Mouse (Mus musculus): ENCODE measurements at regions not wholly inside any gene's neighbourhood (a gene's known extent, or its start where the extent isn't known, plus 50 kb on each side); places are given as distances from the start of the nearest gene placed in this dataset.

DNA sequence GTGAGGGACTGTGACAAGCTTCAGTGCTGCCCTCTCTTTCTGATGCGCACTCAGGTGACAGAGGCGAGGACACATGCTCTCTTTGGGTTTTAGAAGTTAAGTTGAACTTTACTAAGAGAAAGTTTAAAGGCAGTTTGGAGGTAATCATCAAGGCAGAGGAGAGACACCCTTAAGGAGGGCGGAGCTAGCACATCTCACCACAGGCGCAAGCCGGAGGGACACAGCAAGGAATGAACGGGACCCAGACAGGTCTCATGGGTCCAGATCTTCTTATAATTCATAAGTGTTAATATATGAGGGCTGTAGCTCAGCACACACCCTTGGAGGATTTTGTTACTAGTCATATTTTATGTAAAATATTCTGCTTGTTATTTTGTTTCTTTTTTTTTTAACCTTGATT, 518.8 kb upstream of the Adgrl2 start:
- H3K4me1 ChIP-seq (ENCODE audit: control insufficient read depth, insufficient read depth, low read length), result no peaks in the 10 kb centered on the region
- no peak overlapping the region for H3K9ac ChIP-seq (ENCODE audit: low read depth, low read length)
- WGBS, result 88% methylated on average over 6 of the region's 6 CpGs
- H3K27me3 ChIP-seq (ENCODE audit: control insufficient read depth, insufficient read depth, low read depth, low read length), result no peaks in the 10 kb centered on the region
- no peaks in the 10 kb centered on the region for H3K9me3 ChIP-seq (replicated peaks; ENCODE audit: control insufficient read depth, low read length, poor library complexity, severe bottlenecking)
- H3K27ac ChIP-seq (ENCODE audit: low read length), result no peak overlapping the region
- no peak for ATAC-seq
- H3K36me3 ChIP-seq (ENCODE audit: control insufficient read depth, insufficient read depth, low read length), result no peaks in the 10 kb centered on the region
- H3K4me2 ChIP-seq (ENCODE audit: low read length), result no peak overlapping the region
- no peak overlapping the region for H3K4me3 ChIP-seq (ENCODE audit: low read depth, low read length)

DNA sequence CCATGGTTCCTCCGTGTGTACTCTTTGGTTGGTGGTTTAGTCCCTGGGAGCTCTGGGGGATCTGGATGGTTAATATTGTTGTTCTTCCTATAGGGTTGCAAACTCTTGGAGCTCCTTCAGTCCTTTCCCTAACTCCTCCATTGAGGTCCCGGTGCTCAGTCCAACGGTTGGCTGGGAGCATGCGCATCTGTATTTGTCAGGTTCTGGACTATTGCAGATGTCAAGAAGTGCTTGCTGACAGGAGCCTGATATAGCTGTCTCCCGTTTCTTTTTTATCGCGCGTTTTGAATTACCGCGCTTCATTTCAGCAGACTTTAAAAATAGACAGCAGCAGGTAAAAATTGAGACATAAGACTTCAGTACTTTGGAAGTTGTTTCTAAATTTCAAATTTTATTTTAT, 518.3 kb upstream of the Adgrl2 start:
- Histone ChIP-seq H3K27ac (ENCODE audit: low read length) (no peak overlapping the region), H3K9ac (ENCODE audit: low read depth, low read length) (no peak overlapping the region), H3K9me3 (replicated peaks; ENCODE audit: control insufficient read depth, low read length, poor library complexity, severe bottlenecking) (no peaks in the 10 kb centered on the region), H3K4me1 (ENCODE audit: control insufficient read depth, insufficient read depth, low read length) (no peaks in the 10 kb centered on the region), H3K27me3 (ENCODE audit: control insufficient read depth, insufficient read depth, low read depth, low read length) (no peaks in the 10 kb centered on the region), H3K36me3 (ENCODE audit: control insufficient read depth, insufficient read depth, low read length) (no peaks in the 10 kb centered on the region), H3K4me3 (ENCODE audit: low read depth, low read length) (no peak overlapping the region), H3K4me2 (ENCODE audit: low read length) (no peak overlapping the region)
- ATAC-seq, result no peak
- WGBS, result 91% methylated on average over 10 of the region's 10 CpGs

DNA sequence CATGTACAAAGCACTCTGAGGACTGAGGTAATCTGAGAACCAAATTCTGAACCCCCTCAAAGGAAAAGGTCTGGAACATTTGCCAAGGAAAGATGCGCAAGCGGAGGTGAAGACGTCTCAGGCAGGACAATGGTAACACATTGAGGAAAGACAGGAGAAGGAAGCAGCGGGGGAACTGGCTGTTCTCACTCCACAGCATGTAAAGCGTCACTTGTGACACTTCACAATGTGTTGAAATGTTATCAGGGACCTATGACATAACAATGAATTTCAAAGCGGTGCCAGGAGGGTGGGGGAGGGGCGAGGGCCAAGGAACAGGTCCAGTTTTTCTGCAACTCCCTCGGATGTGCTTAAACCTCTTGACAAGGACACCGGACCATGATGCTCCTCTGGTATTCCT, 515.3 kb upstream of the Adgrl2 start:
- WGBS, result 82% methylated on average over 9 of the region's 9 CpGs
- Histone ChIP-seq H3K4me3 (ENCODE audit: low read depth, low read length) (no peak overlapping the region), H3K27me3 (ENCODE audit: control insufficient read depth, insufficient read depth, low read depth, low read length) (no peaks in the 10 kb centered on the region), H3K9me3 (replicated peaks; ENCODE audit: control insufficient read depth, low read length, poor library complexity, severe bottlenecking) (no peaks in the 10 kb centered on the region), H3K4me2 (ENCODE audit: low read length) (no peak overlapping the region), H3K4me1 (ENCODE audit: control insufficient read depth, insufficient read depth, low read length) (no peaks in the 10 kb centered on the region), H3K27ac (ENCODE audit: low read length) (no peak overlapping the region), H3K9ac (ENCODE audit: low read depth, low read length) (no peak overlapping the region), H3K36me3 (ENCODE audit: control insufficient read depth, insufficient read depth, low read length) (no peaks in the 10 kb centered on the region)
- no peak for ATAC-seq

DNA sequence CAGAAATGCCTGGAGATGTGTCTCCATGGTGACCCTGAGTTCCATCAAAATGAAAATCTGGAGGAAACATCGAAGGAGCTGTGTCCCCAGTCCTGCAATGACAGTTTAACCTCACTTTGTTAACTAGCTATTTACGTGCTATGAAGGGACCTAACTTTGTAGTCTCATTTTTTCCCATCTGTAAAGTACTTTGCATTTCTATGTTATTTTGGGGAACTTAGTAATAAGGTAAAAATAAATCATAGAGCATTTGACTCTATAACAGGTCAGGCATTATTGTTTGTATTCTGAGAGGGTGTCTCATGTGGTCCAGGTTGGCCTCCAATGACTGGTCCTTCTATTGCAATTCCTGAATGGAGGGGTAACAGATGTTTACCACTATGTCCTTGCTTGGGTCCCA, 513.6 kb upstream of the Adgrl2 start:
- no peak for ATAC-seq
- H3K27me3 ChIP-seq (ENCODE audit: control insufficient read depth, insufficient read depth, low read depth, low read length), result no peaks in the 10 kb centered on the region
- no peaks in the 10 kb centered on the region for H3K9me3 ChIP-seq (replicated peaks; ENCODE audit: control insufficient read depth, low read length, poor library complexity, severe bottlenecking)
- H3K9ac ChIP-seq (ENCODE audit: low read depth, low read length), result no peak overlapping the region
- WGBS, result 94% methylated on average over 2 of the region's 2 CpGs
- H3K36me3 ChIP-seq (ENCODE audit: control insufficient read depth, insufficient read depth, low read length), result no peaks in the 10 kb centered on the region
- H3K4me1 ChIP-seq (ENCODE audit: control insufficient read depth, insufficient read depth, low read length), result no peaks in the 10 kb centered on the region
- H3K4me2 ChIP-seq (ENCODE audit: low read length), result no peak overlapping the region
- H3K27ac ChIP-seq (ENCODE audit: low read length), result no peak overlapping the region
- H3K4me3 ChIP-seq (ENCODE audit: low read depth, low read length), result no peak overlapping the region

DNA sequence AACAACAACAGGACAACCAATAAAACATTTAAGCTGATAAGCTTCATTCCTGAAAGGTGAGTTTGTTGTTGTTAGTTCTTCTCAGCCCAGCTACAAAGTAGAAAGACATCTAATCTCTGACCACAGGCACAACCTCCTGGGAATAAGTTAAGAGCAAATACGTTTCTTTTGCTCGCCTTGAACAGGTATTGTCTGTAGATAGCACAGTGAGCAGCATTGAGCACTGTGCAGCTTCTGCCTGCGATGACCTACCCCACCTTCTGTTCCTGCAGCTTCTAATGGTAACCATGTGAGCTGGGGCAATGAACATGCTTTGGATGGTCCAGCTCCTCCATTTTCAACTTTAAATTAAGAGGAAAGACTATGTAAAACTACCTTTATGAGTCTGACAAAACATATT, 509.8 kb upstream of the Adgrl2 start:
- H3K4me3 ChIP-seq (ENCODE audit: low read depth, low read length), result no peak overlapping the region
- 80% methylated on average over 3 of the region's 3 CpGs for WGBS
- no peaks in the 10 kb centered on the region for H3K4me1 ChIP-seq (ENCODE audit: control insufficient read depth, insufficient read depth, low read length)
- no peak overlapping the region for H3K9ac ChIP-seq (ENCODE audit: low read depth, low read length)
- ATAC-seq, result no peak
- H3K27me3 ChIP-seq (ENCODE audit: control insufficient read depth, insufficient read depth, low read depth, low read length), result no peaks in the 10 kb centered on the region
- H3K27ac ChIP-seq (ENCODE audit: low read length), result no peak overlapping the region
- H3K4me2 ChIP-seq (ENCODE audit: low read length), result no peak overlapping the region
- no peaks in the 10 kb centered on the region for H3K36me3 ChIP-seq (ENCODE audit: control insufficient read depth, insufficient read depth, low read length)
- no peaks in the 10 kb centered on the region for H3K9me3 ChIP-seq (replicated peaks; ENCODE audit: control insufficient read depth, low read length, poor library complexity, severe bottlenecking)

DNA sequence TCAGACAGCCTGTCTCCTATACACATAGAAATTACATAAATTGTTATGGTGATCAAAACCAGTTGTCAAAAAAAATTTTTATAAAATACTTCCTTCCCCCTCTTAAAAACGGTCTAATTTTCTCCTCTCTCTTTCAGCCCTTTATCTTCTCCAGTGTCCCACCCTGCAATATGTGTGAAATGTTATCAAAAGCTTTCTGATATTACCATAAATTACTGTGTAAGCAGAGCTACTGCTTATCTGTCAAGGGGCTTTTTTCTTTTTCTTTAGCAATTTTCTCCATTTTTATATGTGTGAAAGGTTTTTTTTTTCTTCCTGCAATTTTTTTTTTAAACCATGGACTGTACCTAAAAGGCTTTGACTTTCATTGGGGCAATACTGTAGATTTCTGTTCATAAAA, 508.4 kb upstream of the Adgrl2 start:
- H3K27me3 ChIP-seq (ENCODE audit: control insufficient read depth, insufficient read depth, low read depth, low read length), result no peaks in the 10 kb centered on the region
- 51% methylated on average over 1 of the region's 1 CpGs for WGBS
- no peak overlapping the region for H3K4me3 ChIP-seq (ENCODE audit: low read depth, low read length)
- no peak overlapping the region for H3K9ac ChIP-seq (ENCODE audit: low read depth, low read length)
- no peak overlapping the region for H3K27ac ChIP-seq (ENCODE audit: low read length)
- H3K4me1 ChIP-seq (ENCODE audit: control insufficient read depth, insufficient read depth, low read length), result no peaks in the 10 kb centered on the region
- H3K9me3 ChIP-seq (replicated peaks; ENCODE audit: control insufficient read depth, low read length, poor library complexity, severe bottlenecking), result no peaks in the 10 kb centered on the region
- H3K4me2 ChIP-seq (ENCODE audit: low read length), result no peak overlapping the region
- ATAC-seq, result no peak
- no peaks in the 10 kb centered on the region for H3K36me3 ChIP-seq (ENCODE audit: control insufficient read depth, insufficient read depth, low read length)

DNA sequence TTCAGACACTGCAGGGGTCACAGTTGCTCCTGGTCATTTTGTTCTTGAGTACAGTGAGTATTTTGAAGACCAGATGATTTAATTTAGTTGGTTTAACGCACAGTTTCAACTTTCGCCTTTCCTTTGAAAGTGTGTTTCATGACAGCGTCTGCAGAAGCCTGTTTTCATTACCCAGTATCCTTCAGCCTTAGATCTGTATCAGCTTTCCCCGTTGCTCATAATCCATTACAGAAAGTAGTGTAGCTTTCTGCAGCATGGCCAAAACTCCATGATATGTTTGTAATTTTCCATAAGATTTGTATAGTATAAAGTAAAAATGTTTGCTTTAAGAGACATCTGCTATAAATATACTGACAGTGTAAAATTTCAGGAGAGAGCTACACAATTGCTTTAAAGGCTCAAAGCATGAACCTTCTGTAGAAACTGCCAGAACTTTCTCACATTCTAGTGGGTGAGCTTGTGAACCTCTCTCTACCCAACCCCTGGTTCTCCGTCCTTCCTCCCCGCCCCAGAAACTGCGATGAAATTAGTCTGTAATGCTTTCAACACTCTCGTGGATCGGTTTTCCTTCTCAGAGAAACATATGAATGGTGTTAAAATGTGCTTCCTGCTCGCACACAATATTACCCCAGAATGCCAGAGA, 506.6 kb upstream of the Adgrl2 start:
- WGBS, result 81% methylated on average over 10 of the region's 10 CpGs
- no peak overlapping the region for H3K4me2 ChIP-seq (ENCODE audit: low read length)
- no peak overlapping the region for H3K27ac ChIP-seq (ENCODE audit: low read length)
- ATAC-seq, result no peak
- no peaks in the 10 kb centered on the region for H3K9me3 ChIP-seq (replicated peaks; ENCODE audit: control insufficient read depth, low read length, poor library complexity, severe bottlenecking)
- no peaks in the 10 kb centered on the region for H3K4me1 ChIP-seq (ENCODE audit: control insufficient read depth, insufficient read depth, low read length)
- H3K9ac ChIP-seq (ENCODE audit: low read depth, low read length), result no peak overlapping the region
- no peaks in the 10 kb centered on the region for H3K36me3 ChIP-seq (ENCODE audit: control insufficient read depth, insufficient read depth, low read length)
- H3K27me3 ChIP-seq (ENCODE audit: control insufficient read depth, insufficient read depth, low read depth, low read length), result no peaks in the 10 kb centered on the region
- H3K4me3 ChIP-seq (ENCODE audit: low read depth, low read length), result no peak overlapping the region

DNA sequence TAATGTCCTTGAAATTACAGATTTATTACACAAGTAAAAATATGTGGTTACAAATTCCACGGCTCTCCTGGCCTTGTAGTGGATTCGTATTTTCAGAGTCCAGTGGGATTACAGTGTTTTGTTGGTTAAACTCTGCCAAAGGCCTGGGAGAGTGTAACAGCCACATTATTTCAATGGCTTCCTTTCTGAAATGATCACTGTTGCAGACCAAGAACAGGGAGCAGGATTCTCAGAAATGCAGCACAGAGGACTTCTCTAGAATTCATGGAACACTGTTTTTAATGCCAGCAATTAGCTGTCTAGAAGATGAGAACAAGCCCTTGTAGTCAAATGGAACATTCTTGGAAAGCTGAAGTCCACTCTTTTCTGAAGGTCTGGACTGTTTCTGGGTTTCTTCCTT, 505.8 kb upstream of the Adgrl2 start:
- Histone ChIP-seq H3K27ac (ENCODE audit: low read length) (no peak overlapping the region), H3K4me1 (ENCODE audit: control insufficient read depth, insufficient read depth, low read length) (no peaks in the 10 kb centered on the region), H3K27me3 (ENCODE audit: control insufficient read depth, insufficient read depth, low read depth, low read length) (no peaks in the 10 kb centered on the region), H3K9me3 (replicated peaks; ENCODE audit: control insufficient read depth, low read length, poor library complexity, severe bottlenecking) (no peaks in the 10 kb centered on the region), H3K4me2 (ENCODE audit: low read length) (no peak overlapping the region), H3K4me3 (ENCODE audit: low read depth, low read length) (no peak overlapping the region), H3K9ac (ENCODE audit: low read depth, low read length) (no peak overlapping the region), H3K36me3 (ENCODE audit: control insufficient read depth, insufficient read depth, low read length) (no peaks in the 10 kb centered on the region)
- no peak for ATAC-seq
- 77% methylated on average over 2 of the region's 2 CpGs for WGBS

DNA sequence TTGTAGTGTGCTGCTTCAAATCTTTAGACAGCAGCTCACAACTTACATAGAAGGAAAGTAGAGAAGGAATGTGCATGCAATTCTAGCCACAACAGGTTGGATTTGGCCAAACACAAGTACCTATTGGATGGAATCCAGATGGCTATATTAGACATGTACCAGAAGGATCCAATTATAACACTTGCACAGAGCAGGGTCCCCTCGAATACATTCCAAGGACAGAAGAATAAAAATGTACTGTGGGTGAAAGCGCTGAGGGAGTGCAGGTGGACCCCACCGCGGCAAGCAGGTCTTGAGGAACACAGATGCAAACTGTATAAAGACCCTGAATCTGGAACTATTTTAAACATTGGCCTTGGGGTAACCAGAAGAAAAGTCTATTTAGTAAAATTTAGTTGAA, 497.8 kb upstream of the Adgrl2 start:
- Histone ChIP-seq H3K36me3 (ENCODE audit: control insufficient read depth, insufficient read depth, low read length) (no peaks in the 10 kb centered on the region), H3K9ac (ENCODE audit: low read depth, low read length) (no peak overlapping the region), H3K27ac (ENCODE audit: low read length) (no peak overlapping the region), H3K4me1 (ENCODE audit: control insufficient read depth, insufficient read depth, low read length) (no peaks in the 10 kb centered on the region), H3K9me3 (replicated peaks; ENCODE audit: control insufficient read depth, low read length, poor library complexity, severe bottlenecking) (no peaks in the 10 kb centered on the region), H3K4me2 (ENCODE audit: low read length) (no peak overlapping the region), H3K4me3 (ENCODE audit: low read depth, low read length) (no peak overlapping the region), H3K27me3 (ENCODE audit: control insufficient read depth, insufficient read depth, low read depth, low read length) (no peaks in the 10 kb centered on the region)
- ATAC-seq, result no peak
- WGBS, result 92% methylated on average over 4 of the region's 4 CpGs
